Mouse (Mus musculus) megakaryocyte progenitor cell, adult 5-6 weeks (primary cell): ENCODE results near the gene Slc5a4a. TPM values are rescaled to one million over a fixed set of nuclear protein-coding genes. Genes with fewer than 3 reads are reported as not detected.

Experiments used
- ATAC-seq: replicated peaks from 2 replicates; pipeline ENCODE4 v1.8.0; 2016; ENCODE audit warnings: mild to moderate bottlenecking, moderate TSS enrichment, inconsistent platforms; ENCODE audit not compliant: poor library complexity
- total RNA-seq, 2 experiments: library from RNA; stranded (forward) in 1 of 2; stranded (reverse) in 1 of 2; fragments of 157-497, 149-512 nt in 1 of 2; fragments of 200-1000 nt in 1 of 2; gene quantifications; 2 replicates each; pipeline versions ENCODE4 v1.2.3 to v1.2.4; 2015 to 2017

Gene Slc5a4a
- total RNA-seq (2015) (not detected in 2 replicates), total RNA-seq (2017) (not detected in 2 replicates)

DNA sequence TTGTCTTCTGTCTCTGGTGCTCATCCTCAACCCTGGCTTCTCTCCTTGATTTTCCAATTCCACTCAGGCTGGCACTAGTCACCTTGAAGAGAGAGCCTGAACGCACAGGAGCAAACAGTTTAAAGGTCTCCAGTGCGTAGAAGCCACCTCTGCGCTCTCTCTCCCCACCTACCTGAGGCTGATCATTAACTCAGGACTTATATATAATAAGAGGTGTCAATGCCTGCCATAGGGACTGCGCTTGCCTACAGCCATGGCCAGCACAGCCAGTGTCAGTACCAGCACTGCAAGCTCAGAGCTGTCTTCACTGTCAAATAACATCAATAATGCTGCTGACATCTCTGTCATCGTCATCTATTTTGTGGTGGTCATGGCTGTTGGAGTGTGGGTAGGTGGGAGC, at the start of gene Slc5a4a:
Gene Slc5a4a, plus strand, starts transcription at position 174 of the 400 bp plus-strand sequence.
- ATAC-seq = no peak

DNA sequence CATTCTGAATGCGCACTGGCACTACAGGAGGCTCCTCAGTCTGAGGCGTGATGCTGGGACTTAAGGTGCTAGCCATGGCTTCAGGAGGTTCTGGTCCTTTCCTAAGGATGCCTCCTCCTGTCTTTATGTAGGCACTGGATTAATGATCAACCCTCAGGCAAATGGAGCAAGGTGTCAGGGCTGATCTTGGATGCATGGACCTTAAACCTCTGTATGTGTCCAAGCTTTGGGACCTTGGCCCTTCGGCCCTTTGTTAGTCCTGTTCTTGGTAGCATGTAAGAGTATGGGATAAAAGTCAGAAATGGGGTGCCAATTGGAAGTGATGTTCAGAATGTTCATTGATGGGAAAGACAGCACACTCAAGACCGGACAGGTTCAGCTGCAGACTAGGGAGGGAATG, 36.4 kb upstream of the Slc5a4a start, which contains the start of gene Slc5a4b:
Gene Slc5a4b, minus strand, starts transcription at position 101 of the 400 bp plus-strand sequence.
- no peak for ATAC-seq

DNA sequence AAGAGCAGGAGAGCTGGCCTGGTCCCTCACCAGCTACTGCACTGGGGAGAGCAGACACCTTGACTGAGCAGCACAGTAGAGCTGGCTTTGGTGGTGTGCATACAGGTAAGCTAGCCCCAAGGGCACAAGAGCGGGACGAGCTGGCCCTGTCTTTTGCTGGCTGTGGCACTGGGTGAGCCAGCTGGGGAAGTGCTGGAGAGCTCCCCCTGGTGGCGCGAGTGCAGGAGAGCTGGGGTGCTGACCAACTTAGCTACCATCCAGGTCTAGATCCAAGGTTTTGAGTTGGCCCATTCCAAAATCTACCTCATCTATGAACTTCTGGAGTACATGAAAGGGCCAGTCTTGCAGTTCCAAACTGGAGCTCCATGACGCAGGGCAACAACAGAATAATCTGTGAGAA, 29.3 kb upstream of the Slc5a4a start:
- ATAC-seq = peak; percentile 90

DNA sequence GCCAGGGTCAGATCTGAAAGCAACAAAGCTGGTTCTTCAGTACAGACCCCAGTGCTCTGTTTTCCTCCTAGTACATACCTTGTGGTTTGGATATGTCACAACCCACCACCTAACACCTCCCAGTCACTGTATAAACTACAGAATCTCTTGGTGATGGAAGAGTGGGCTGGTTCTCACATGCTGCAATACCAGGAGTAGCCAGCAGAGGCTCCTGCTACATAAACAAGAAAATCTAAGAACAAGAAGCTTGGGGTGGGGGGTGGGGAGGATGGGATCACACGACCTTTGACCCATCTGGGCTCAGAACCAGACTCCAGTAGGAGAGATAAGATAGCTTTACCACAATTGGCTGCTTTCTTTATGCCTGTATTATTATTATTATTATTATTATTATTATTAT, 28.5 kb upstream of the Slc5a4a start:
- ATAC-seq = peak; percentile 48; the same call in 1 of the 2 replicates

DNA sequence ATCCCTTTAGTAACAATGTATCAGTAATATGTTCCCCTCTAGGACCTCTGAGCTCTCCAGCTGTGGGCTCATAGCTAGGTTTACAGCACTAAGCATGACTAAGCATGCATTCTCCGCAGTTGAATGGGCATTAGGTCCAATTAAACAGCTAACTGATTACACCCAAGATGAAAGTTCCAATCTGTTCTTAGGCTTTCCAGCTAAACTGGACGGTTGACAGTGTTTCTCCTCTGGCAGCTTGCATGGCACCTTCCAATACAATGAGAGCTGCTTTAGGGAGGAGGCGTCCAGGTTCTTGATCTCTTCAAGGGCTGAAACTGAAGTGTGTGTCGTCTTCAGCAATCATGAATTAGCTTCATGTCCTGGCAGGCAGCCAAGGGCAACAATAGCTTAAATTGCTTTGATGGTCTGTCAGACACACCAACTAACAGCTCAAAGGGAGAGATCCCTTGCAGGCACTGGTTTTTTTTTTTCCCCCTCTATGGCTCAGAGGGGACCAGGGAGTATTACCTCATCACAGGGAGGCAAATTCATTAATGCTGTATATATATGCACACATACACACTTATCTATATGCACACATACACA, 27.0 kb upstream of the Slc5a4a start:
- ATAC-seq = no peak

DNA sequence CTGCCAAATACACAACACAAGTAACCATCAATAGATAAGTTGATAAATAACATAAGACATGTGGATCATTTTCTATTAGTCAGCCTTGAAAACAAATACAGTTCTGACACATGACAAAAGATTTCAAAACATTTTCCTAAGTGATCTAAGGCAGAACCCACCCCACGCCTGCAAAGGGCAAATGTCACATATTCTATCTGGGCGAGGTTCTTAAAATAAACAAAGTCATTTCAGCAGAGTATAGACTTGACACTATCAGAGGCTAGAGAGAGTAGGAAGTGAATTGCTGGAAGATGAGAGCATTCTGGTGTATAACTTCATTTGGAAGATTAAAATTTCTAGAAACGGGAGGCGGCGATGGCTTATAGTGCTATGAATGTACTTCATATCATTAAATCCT, 25.8 kb upstream of the Slc5a4a start:
- ATAC-seq = no peak

DNA sequence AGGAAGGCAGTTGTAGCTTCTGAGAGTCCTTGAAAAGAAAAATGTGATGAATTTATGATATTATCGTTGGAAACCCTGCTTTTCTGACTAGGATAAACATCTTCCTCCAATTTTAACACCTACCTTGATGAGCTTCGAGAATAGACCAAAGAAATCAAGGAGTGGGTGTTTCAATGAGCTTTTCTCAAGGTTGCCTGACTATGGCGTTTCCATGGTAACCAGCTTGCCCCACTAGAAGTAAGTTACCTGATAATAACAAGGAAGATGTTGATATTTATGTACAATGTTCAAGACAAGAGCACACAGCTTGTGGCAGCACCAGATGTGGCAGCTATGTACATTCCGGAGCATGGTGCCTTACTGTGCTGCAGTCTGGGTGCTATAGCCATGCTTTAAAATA, 14.7 kb upstream of the Slc5a4a start:
- ATAC-seq = no peak

DNA sequence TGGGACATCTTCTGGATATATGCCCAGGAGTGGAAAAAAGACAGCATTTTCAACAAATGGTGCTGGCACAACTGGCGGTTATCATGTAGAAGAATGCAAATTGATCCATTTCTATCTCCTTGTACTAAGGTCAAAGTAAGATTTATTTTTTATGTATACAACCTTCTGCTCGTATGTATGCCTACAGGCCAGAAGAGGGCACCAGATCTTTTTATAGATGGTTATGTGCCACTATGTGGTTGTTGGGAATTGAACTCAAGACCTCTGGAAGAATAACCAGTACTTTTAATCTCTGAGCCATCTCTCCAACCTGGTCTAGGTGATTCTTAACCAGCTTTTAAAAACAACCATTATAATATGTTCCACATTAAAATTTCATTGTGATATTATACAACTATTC, 10.9 kb upstream of the Slc5a4a start:
- no peak for ATAC-seq

DNA sequence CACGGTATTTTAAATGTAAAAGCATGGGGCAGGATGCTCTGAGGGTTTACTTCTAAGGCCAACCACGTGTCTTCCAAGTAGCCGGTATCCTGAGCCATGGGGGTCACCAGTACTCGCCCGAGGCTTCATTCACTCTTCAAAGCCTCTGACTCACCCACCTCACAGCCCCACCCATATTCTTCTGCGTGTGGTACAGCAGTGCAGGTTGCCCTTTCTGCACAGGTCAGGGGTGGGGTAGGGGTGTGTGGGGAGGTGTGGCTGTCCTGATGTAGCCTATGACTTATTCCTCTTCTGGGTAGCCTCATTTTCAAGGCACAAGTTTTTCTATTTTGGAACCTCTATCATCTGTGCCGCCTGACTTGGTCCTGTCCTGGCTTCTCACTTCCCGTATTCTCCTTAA, 405 bp upstream of the Slc5a4a start:
- ATAC-seq = no peak

DNA sequence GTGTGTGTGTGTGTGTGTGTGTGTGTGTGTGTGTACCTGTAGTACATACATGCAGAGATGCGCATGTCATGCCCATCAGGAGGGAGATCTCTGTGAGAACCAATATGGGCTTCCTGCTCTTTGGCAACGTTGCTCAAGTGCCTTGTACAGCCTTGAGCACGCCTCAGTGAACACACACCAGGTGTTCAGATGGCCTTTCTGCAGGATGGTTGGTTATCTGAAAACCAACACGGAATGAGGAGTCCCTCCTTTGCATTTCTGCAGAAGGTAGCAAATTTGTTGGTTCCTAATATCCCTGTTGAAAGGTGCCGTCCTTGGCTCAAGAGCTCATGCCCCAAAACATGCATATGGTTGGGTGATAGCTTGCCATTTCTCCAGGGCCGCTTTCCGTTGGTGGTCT, 8.7 kb downstream of the Slc5a4a start:
- ATAC-seq = no peak

DNA sequence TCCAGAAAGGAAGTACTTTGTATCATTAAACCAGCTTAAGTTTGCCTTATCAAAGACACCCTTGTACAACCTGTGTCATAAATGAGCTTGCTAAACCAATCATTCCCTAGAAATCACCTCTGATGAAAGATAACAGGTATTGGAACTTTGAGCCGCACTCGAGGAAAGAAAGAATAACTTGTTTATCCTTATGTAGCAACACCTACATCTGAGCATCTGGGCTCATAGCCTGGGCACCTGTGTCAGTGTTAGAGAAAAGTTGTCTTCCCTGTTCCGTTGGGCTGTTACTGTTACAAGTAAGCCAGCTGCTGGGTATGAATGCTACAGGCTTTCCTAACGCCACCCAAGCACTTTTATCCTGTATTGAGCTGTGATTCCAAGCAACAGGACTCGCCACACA, 10.3 kb downstream of the Slc5a4a start:
- ATAC-seq = no peak

DNA sequence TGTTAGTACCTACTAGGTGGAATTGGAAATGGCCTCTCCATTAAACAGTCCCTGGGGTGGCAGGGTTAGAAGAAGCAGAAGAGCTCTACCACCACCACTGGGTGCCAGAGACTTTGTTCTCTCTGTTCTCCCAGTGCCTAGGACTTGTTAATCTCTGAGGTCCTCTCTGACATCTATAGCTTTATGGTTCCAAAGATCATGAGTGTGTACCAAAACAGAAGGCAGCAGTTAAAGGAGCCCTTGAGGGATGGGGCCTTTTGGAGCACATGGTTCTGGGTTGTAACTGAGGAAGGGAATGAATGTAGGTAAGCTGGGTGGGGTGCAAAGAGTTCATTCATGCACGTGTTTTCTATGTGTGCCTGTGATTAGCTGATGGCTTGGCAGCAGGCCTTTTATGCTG, 10.8 kb downstream of the Slc5a4a start:
- ATAC-seq = no peak

DNA sequence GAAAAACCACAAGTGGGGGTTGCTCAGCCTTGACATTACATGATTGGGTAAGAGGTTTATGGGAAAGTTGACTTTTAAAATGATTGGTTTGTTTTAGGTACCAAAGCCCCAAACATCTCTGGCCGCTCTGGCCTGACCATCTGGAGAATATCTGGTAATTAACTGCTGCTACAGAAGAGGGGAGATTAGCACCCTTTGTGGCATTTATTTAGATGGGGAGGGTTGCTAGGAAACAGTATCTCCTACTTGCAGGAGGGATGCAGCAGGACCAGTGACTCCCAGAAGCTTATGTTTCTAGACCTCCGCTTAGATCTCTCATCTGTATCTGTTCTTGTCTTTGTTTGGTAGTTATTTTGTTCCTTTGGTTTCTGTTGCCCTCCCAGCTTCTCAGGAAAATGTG, 27.6 kb downstream of the Slc5a4a start:
- no peak for ATAC-seq

DNA sequence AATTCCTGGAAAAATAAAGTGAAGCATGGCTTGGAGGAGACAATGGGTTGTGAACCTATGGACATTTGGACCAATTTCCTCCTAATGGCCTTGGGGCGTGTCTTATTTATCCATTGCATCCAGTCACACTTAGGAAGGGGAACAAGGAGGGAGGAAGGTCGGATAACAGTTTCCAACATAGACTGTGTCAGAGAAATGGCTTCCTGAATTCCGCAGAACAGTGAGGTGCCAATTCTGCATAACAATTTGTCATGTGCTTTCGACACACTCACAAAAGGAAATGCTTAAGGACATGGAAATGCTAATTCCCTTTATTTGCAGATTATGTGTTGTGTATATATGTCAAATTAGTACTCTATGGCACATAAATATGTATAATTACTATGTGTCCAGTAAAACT, 38.0 kb downstream of the Slc5a4a start:
- ATAC-seq = no peak

DNA sequence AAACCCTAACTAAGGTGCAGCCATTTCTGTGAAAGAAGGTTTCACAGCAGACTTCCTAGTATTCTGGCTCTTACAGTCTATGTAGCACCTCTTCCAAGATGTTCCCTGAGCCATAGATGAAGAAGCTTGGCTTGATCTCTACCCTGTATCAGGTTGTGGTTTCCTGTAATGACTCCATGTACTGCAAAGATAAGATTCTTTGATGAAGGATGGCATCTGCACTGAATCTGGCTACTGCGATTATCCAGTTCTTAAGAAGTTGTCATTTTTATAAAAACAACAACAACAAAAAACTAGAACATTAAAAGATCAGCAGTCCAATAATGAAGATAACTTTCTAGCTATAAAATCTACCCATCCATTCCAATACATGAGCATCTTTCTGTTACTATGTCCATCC, 40.8 kb downstream of the Slc5a4a start:
- no peak for ATAC-seq

DNA sequence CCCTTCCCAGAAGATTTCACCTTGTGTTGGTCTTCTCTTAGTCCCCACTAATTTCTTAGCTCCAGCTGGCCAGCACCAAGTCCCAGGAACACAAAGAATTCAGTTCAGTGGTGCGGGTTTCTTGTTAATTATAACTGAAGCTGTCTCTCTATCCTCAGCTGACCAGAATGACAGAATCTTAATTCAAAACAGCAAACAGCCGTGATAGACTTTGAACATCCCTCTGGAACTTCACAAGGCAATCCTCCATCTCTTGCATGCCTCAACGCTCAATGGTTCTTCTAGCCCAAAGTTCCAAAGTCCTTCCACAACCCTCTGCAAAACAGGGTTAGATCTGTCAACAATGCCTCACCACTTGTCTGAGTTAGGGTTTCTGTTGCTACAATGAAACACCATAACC, 54.2 kb downstream of the Slc5a4a start:
- no peak for ATAC-seq

DNA sequence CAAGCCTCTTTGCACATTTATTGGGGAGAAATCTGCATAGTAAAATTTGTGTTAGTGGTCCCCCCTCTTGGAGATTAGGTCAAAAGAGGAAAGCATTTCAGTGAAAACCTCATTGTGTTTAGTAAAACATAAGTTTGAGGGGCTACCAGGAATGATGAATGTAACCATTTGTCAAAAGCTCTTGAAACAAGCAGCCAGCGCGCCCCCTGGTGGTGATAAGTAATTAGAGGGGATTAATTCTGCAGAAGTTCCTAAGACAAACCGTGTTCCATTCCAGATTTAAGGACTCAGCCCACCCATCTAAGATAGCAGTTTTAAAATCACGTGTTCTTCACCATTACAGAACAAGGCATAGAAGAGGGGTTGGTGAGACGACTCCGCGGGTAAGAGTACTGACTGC, 54.7 kb downstream of the Slc5a4a start:
- ATAC-seq = peak; percentile 52; the same call in 1 of the 2 replicates

DNA sequence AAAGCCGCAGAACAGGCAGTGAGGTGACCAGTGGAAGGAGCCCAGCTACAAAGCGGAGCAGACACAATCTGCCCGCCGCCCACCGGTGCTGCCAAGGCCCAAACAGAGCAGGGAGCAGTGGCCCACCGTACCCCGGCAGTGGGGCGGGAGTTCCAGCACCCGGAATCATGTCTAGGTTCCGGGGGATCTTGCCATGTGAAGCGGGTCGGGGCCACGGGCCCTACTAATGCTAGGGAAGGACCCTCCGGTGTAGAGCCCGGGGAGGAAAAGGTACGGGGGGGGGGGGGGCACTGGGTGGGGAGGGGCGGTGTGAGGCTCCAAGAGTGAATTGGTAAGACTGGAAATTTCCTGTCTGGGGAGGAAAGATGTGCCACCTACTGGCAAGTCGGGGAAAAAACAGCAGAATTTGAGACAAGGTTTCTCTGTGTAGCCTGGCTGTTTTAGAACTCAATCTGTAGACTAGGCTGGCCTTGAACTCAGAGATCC, 56.6 kb downstream of the Slc5a4a start:
- ATAC-seq = peak; percentile 54; the same call in 1 of the 2 replicates

DNA sequence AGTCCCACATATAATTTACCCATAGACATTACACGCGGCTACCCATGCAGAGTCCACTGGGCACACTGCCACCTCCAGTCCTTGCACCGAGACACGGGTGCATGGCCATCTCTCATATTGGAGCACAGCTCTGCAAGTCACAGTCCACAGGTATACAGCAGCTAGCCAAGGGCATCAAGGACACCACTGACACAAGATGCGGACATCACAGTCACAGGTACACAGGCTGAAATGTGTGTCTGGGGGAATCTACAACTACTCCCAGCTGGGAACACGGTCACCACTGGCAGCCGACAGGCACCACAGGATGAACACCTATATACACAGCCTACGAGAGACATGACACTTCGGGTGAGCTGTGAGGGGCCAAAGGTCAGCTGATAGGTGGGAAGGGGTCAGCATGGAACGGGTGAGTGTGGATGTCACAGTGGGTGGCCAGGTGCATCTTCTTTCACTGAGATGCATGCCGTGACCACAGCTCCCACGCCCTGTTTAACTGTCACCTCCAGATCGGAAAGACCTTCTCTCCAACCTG, 60.1 kb downstream of the Slc5a4a start:
- no peak for ATAC-seq

DNA sequence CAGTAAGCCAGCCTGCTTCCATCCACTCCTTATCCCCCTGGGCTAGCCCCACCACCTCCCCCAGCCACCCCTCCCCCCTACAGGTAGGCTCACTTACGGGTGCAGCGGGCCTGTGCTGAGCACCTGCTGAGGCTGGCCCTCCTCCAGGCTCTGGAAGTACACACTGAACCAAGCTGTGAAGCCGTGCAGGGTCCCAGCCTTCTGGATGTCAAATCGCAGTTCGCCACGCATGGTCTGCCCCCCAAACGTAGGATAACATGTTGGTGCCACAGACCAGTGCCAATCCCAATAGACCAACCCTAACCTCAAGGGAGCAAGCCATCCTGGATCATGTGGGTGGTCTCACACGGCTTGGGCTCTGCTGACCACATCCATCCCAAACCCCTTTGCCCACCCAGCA, 62.0 kb downstream of the Slc5a4a start:
- ATAC-seq = no peak

DNA sequence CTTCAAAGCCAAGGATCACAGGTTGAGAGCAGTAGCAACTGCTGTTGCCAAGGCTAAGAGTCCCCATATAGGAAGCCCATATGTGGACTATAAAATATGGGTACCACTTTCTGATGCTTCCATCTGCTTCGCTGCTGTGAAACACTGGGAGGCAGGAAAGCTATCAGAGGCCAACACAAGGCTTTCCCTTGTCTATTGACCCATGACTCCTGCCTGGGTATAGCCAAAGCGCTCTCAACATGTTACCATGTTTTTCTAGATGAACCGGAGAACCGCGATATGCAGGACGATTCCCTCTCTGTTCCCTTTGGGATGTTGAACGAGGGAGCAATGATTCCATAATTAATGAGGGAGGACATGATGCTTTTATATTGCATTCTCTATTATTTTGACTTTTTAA, 63.6 kb downstream of the Slc5a4a start:
- no peak for ATAC-seq

DNA sequence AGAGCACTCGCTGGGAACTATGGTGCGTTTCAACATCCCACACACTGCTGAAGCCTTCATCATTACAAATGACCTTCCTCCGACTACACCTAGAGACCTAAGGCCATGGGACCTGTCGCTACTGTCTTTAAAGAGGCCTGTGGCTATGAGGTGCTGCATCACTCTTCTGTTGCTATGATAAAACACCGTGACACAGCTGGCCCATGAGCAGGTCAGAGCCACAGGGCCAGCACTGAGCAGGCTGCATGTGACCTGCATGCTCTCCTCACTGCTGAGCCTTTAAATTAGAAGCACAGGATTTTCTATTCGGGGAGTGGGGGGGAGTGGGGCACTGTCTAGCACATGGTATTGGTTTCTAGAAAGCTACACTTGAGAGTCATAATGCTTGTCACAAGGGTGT, 64.9 kb downstream of the Slc5a4a start:
- no peak for ATAC-seq

DNA sequence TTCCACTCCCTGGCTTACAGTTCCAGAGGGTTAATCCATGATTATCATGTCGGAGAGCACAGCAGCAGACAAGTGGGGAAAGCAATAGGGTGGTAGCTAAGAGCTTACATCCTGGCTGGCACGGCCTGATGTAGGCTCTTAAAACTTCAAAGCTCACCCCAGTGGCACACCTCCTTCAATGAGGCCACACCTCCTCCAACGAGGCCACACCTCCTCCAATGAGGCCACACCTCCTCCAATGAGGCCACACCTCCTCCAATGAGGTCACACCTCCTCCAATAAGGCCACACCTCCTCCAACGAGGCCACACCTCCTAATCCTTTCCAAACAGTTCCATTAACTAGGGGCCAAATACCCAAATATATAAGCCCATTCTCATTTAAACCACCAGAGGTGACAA, 66.9 kb downstream of the Slc5a4a start:
- ATAC-seq = no peak
